Mouse (Mus musculus): ENCODE data around the gene Klhl31.

- TF ChIP-seq CTCF (IDR thresholded peaks at IDR 0.05; ENCODE audit: borderline replicate concordance, control insufficient read depth, extremely low read depth, insufficient read depth, low read length, poor library complexity) (no peak), POLR2A (IDR thresholded peaks at IDR 0.05; ENCODE audit: control insufficient read depth, extremely low read depth, insufficient read depth, low read length, poor library complexity) (no peak)
These were observed 56.4 kb downstream of the Klhl31 start for GRCm38 (mm10) chr9:77692707-77693106.

Measured in thymus, adult 2 months (tissue).